Mouse (Mus musculus): ENCODE results near the gene Rdh5. TPM values are rescaled to one million over a fixed set of nuclear protein-coding genes. Genes with fewer than 3 reads are reported as not detected.

Rdh5 gene
- total RNA-seq, 2 experiments from 2014 or later, result 7.1 to 8.1 TPM

DNA sequence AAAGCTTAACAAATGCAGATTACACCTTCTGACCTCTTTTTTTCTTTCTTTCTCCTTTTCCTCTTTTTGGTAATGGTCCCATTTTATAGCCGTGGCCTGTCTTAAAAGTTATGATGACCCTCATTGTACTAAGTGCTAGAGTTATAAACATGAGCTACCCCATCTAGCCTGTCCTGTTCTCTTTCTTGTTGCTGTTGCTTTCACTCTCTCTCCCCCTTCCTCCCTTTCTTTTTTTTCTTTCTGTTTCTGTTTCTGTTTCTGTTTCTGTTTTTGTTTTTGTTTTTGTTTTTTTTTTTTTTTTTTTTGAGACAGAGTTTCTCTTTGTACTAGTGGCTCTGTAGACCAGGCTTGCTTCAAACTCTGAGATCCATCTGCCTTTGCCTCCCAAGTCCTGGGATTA is 56.2 kb downstream of the Rdh5 start:
- no peak for DNase-seq (ENCODE audit: low spot score in 2 of 2)

- DNase-seq (ENCODE audit: low spot score in 2 of 2), result no peak
Observed at GRCm38 (mm10) chr10:128866042-128866441, 56.6 kb downstream of the Rdh5 start.

Other genes starting within 250 kb of the Rdh5 start
- 10 to 100 TPM; 12.8 to 13.9 TPM for gene Suox, start 248.8 kb downstream of the Rdh5 start, total RNA-seq (2021)
- 100 to 1,000 TPM; 133 to 138 TPM for gene Rab5b, start 226.6 kb downstream of the Rdh5 start, total RNA-seq (2021)
- under 1 TPM; 0.20 to 0.25 TPM for gene Pmel, start 218.7 kb downstream of the Rdh5 start, total RNA-seq (2021)
- 1 to 10 TPM; 1.4 to 2.6 TPM for gene Cdk2, start 217.9 kb downstream of the Rdh5 start, total RNA-seq (2021)
- 10 to 100 TPM; 10.9 to 12.8 TPM for gene Dgka, start 178.0 kb downstream of the Rdh5 start, total RNA-seq (2021)
- gene Pym1, start 175.0 kb downstream of the Rdh5 start, total RNA-seq (2021), result 10 to 100 TPM; 25.1 to 26.2 TPM
- under 1 TPM; 0.43 to 0.50 TPM for gene Mmp19, start 132.0 kb downstream of the Rdh5 start, total RNA-seq (2021)
- gene Dnajc14, start 118.8 kb downstream of the Rdh5 start, total RNA-seq (2021), result 10 to 100 TPM; 63.8 to 64.8 TPM
- 1 to 10 TPM; 7.9 to 8.1 TPM for gene Tmem198b, start 118.5 kb downstream of the Rdh5 start, total RNA-seq (2021)
- 10 to 100 TPM; 37.7 to 38.2 TPM for gene Sarnp, start 105.6 kb downstream of the Rdh5 start, total RNA-seq (2021)
- 10 to 100 TPM in 1 of 2 experiments, 1 to 10 TPM in 1; 9.3 to 10.4 TPM for gene Ormdl2, start 101.2 kb downstream of the Rdh5 start, total RNA-seq (2021)
- gene Gdf11, start 31.2 kb downstream of the Rdh5 start, total RNA-seq (2021), result 10 to 100 TPM; 18.2 to 18.9 TPM
- 10 to 100 TPM; 74.2 to 79.4 TPM for gene Cd63, start 21.9 kb downstream of the Rdh5 start, total RNA-seq (2021)
- 10 to 100 TPM; 94.9 to 98.7 TPM for gene Bloc1s1, start 1.1 kb upstream of the Rdh5 start, total RNA-seq (2021)
- gene Itga7, start 10.9 kb upstream of the Rdh5 start, total RNA-seq (2021), result 10 to 100 TPM; 29.7 to 30.0 TPM
- gene Mettl7b, start 38.1 kb upstream of the Rdh5 start, total RNA-seq (2021), result not detected
- not detected for gene Olfr9, start 66.5 kb upstream of the Rdh5 start, total RNA-seq (2021)
- gene Olfr763, start 87.9 kb upstream of the Rdh5 start, total RNA-seq (2021), result not detected
- not detected for gene Olfr764-ps1, start 117.0 kb upstream of the Rdh5 start, total RNA-seq (2021)
- not detected for gene Olfr765, start 127.1 kb upstream of the Rdh5 start, total RNA-seq (2021)
- gene Olfr766-ps1, start 146.1 kb upstream of the Rdh5 start, total RNA-seq (2021), result not detected
- not detected for gene Olfr767, start 160.0 kb upstream of the Rdh5 start, total RNA-seq (2021)
- gene Olfr768, start 176.5 kb upstream of the Rdh5 start, total RNA-seq (2021), result not detected
- not detected for gene Olfr769, start 195.0 kb upstream of the Rdh5 start, total RNA-seq (2021)
- gene Olfr770, start 216.1 kb upstream of the Rdh5 start, total RNA-seq (2021), result not detected
- gene Olfr771, start 241.9 kb upstream of the Rdh5 start, total RNA-seq (2021), result not detected